Mouse (Mus musculus) layer of hippocampus, adult 9-10 months (tissue): Measurements from ENCODE around the gene Dgkd.

ENCODE experiments used
- DNase-seq: peaks from one replicate; pipeline ENCODE4 v3.0.0; 2022; ENCODE audit warnings: low spot score

Gene Dgkd

GRCm38 (mm10) chr1:87935546-87935945 lies 82.5 kb downstream of the Dgkd start:
- no peak for DNase-seq

GRCm38 (mm10) chr1:87936075-87936474 lies 83.0 kb downstream of the Dgkd start:
- DNase-seq: no peak

- DNase-seq: no peak
These were observed 83.4 kb downstream of the Dgkd start for GRCm38 (mm10) chr1:87936516-87936915.

- no peak for DNase-seq
These were observed 88.7 kb downstream of the Dgkd start for GRCm38 (mm10) chr1:87941765-87942164.

GRCm38 (mm10) chr1:87947681-87948091 lies 94.6 kb downstream of the Dgkd start:
- no peak for DNase-seq

GRCm38 (mm10) chr1:87951641-87952040 lies 98.6 kb downstream of the Dgkd start:
- DNase-seq: no peak

- DNase-seq: no peak
These were observed 100.0 kb downstream of the Dgkd start for GRCm38 (mm10) chr1:87953073-87953472.

- no peak for DNase-seq
These were observed 105.8 kb downstream of the Dgkd start for GRCm38 (mm10) chr1:87958931-87959330.

- no peak for DNase-seq
These were observed 106.4 kb downstream of the Dgkd start for GRCm38 (mm10) chr1:87959532-87959931.

GRCm38 (mm10) chr1:87959998-87960431 lies 106.9 kb downstream of the Dgkd start:
- DNase-seq: no peak

GRCm38 (mm10) chr1:87960752-87961151 lies 107.7 kb downstream of the Dgkd start:
- DNase-seq: no peak

GRCm38 (mm10) chr1:87961459-87962167 lies 108.5 kb downstream of the Dgkd start:
- DNase-seq: no peak

GRCm38 (mm10) chr1:87970381-87970780 lies 117.3 kb downstream of the Dgkd start:
- DNase-seq: no peak

- DNase-seq: no peak
These were observed 129.2 kb downstream of the Dgkd start for GRCm38 (mm10) chr1:87982291-87982690.

GRCm38 (mm10) chr1:87992716-87993115 lies 139.6 kb downstream of the Dgkd start:
- DNase-seq: no peak
